Mouse (Mus musculus): Measurements from ENCODE around the gene Theg. TPM values are rescaled to one million over a fixed set of nuclear protein-coding genes. Genes with fewer than 3 reads are reported as not detected.

Gene Theg
- polyA plus RNA-seq, 1 experiment from 2014 or later: not detected

GRCm38 (mm10) chr10:79586243-79586642 lies 888 bp downstream of the Theg start:
- TF ChIP-seq CTCF (IDR thresholded peaks at IDR 0.05; ENCODE audit: low read depth) (no peak), EP300 (IDR thresholded peaks at IDR 0.05; ENCODE audit: low read depth) (no peak)
- ATAC-seq (no peak), DNase-seq (peak; percentile 11)
- Histone ChIP-seq H3K4me3 (ENCODE audit: low read depth, low read length) (no peak overlapping the region), H3K4me2 (ENCODE audit: low read depth, low read length) (no peak overlapping the region), H3K4me1 (ENCODE audit: insufficient read depth) (no peaks in the 10 kb centered on the region), H3K36me3 (replicated peaks; ENCODE audit: insufficient read depth, low read length) (no peaks in the 10 kb centered on the region), H3K27ac (ENCODE audit: low read depth) (no peak overlapping the region), H3K9me3 (ENCODE audit: low read length) (no peaks in the 10 kb centered on the region), H3K9ac (replicated peaks) (no peak overlapping the region), H3K27me3 (ENCODE audit: insufficient read depth, low read length) (no peaks in the 10 kb centered on the region)
- 64% methylated on average over 8 of the region's 8 CpGs for WGBS (ENCODE audit: insufficient replicate concordance)

- Histone ChIP-seq H3K36me3 (replicated peaks; ENCODE audit: insufficient read depth, low read length) (no peaks in the 10 kb centered on the region), H3K4me3 (ENCODE audit: low read depth, low read length) (no peak overlapping the region), H3K4me2 (ENCODE audit: low read depth, low read length) (no peak overlapping the region), H3K9ac (replicated peaks) (no peak overlapping the region), H3K27ac (ENCODE audit: low read depth) (no peak overlapping the region), H3K27me3 (ENCODE audit: insufficient read depth, low read length) (no peaks in the 10 kb centered on the region), H3K9me3 (ENCODE audit: low read length) (no peaks in the 10 kb centered on the region), H3K4me1 (ENCODE audit: insufficient read depth) (no peaks in the 10 kb centered on the region)
- ATAC-seq (no peak), DNase-seq (no peak)
- 85% methylated on average over 5 of the region's 5 CpGs for WGBS (ENCODE audit: insufficient replicate concordance)
- TF ChIP-seq EP300 (IDR thresholded peaks at IDR 0.05; ENCODE audit: low read depth) (no peak), CTCF (IDR thresholded peaks at IDR 0.05; ENCODE audit: low read depth) (no peak)
These were observed 1.4 kb downstream of the Theg start for GRCm38 (mm10) chr10:79585723-79586122.

GRCm38 (mm10) chr10:79585136-79585535 lies 2.0 kb downstream of the Theg start:
- H3K9ac ChIP-seq (replicated peaks): no peak overlapping the region
- H3K4me2 ChIP-seq (ENCODE audit: low read depth, low read length): no peak overlapping the region
- TF ChIP-seq CTCF (IDR thresholded peaks at IDR 0.05; ENCODE audit: low read depth) (no peak), EP300 (IDR thresholded peaks at IDR 0.05; ENCODE audit: low read depth) (no peak)
- ATAC-seq (no peak), DNase-seq (peak; percentile 9)
- no peak overlapping the region for H3K4me3 ChIP-seq (ENCODE audit: low read depth, low read length)
- H3K36me3 ChIP-seq (replicated peaks; ENCODE audit: insufficient read depth, low read length): no peaks in the 10 kb centered on the region
- no peaks in the 10 kb centered on the region for H3K4me1 ChIP-seq (ENCODE audit: insufficient read depth)
- no peaks in the 10 kb centered on the region for H3K9me3 ChIP-seq (ENCODE audit: low read length)
- WGBS (ENCODE audit: insufficient replicate concordance): 87% methylated on average over 6 of the region's 6 CpGs
- H3K27me3 ChIP-seq (ENCODE audit: insufficient read depth, low read length): no peaks in the 10 kb centered on the region
- H3K27ac ChIP-seq (ENCODE audit: low read depth): no peak overlapping the region

- 62% methylated on average over 9 of the region's 9 CpGs for WGBS (ENCODE audit: insufficient replicate concordance)
- Histone ChIP-seq H3K4me1 (ENCODE audit: insufficient read depth) (no peaks in the 10 kb centered on the region), H3K9me3 (ENCODE audit: low read length) (no peaks in the 10 kb centered on the region), H3K4me3 (ENCODE audit: low read depth, low read length) (no peak overlapping the region), H3K27ac (ENCODE audit: low read depth) (no peak overlapping the region), H3K4me2 (ENCODE audit: low read depth, low read length) (no peak overlapping the region), H3K27me3 (ENCODE audit: insufficient read depth, low read length) (no peaks in the 10 kb centered on the region), H3K9ac (replicated peaks) (no peak overlapping the region), H3K36me3 (replicated peaks; ENCODE audit: insufficient read depth, low read length) (no peaks in the 10 kb centered on the region)
- DNase-seq (peak; percentile 12), ATAC-seq (no peak)
- TF ChIP-seq CTCF (IDR thresholded peaks at IDR 0.05; ENCODE audit: low read depth) (no peak), EP300 (IDR thresholded peaks at IDR 0.05; ENCODE audit: low read depth) (no peak)
These were observed 2.7 kb downstream of the Theg start for GRCm38 (mm10) chr10:79584426-79584825.

- Histone ChIP-seq H3K9ac (replicated peaks) (no peak overlapping the region), H3K4me3 (ENCODE audit: low read depth, low read length) (no peak overlapping the region), H3K27me3 (ENCODE audit: insufficient read depth, low read length) (no peaks in the 10 kb centered on the region), H3K4me1 (ENCODE audit: insufficient read depth) (no peaks in the 10 kb centered on the region), H3K36me3 (replicated peaks; ENCODE audit: insufficient read depth, low read length) (no peaks in the 10 kb centered on the region), H3K27ac (ENCODE audit: low read depth) (no peak overlapping the region), H3K4me2 (ENCODE audit: low read depth, low read length) (no peak overlapping the region), H3K9me3 (ENCODE audit: low read length) (no peaks in the 10 kb centered on the region)
- TF ChIP-seq EP300 (IDR thresholded peaks at IDR 0.05; ENCODE audit: low read depth): no peak
- no peak for TF ChIP-seq CTCF (IDR thresholded peaks at IDR 0.05; ENCODE audit: low read depth)
- WGBS (ENCODE audit: insufficient replicate concordance): 61% methylated on average over 7 of the region's 7 CpGs
- no peak for ATAC-seq
- DNase-seq: peak; percentile 11
These were observed 3.1 kb downstream of the Theg start for GRCm38 (mm10) chr10:79584021-79584420.

GRCm38 (mm10) chr10:79581501-79581900 lies 5.6 kb downstream of the Theg start:
- Histone ChIP-seq H3K4me1 (ENCODE audit: insufficient read depth) (no peaks in the 10 kb centered on the region), H3K36me3 (replicated peaks; ENCODE audit: insufficient read depth, low read length) (no peaks in the 10 kb centered on the region), H3K4me3 (ENCODE audit: low read depth, low read length) (no peak overlapping the region), H3K27ac (ENCODE audit: low read depth) (no peak overlapping the region), H3K4me2 (ENCODE audit: low read depth, low read length) (no peak overlapping the region), H3K27me3 (ENCODE audit: insufficient read depth, low read length) (no peaks in the 10 kb centered on the region), H3K9me3 (ENCODE audit: low read length) (no peaks in the 10 kb centered on the region), H3K9ac (replicated peaks) (no peak overlapping the region)
- no peak for DNase-seq
- TF ChIP-seq EP300 (IDR thresholded peaks at IDR 0.05; ENCODE audit: low read depth) (no peak), CTCF (IDR thresholded peaks at IDR 0.05; ENCODE audit: low read depth) (no peak)
- no peak for ATAC-seq
- 80% methylated on average over 8 of the region's 8 CpGs for WGBS (ENCODE audit: insufficient replicate concordance)

GRCm38 (mm10) chr10:79580811-79581210 lies 6.3 kb downstream of the Theg start:
- Histone ChIP-seq H3K9me3 (ENCODE audit: low read length) (no peaks in the 10 kb centered on the region), H3K4me2 (ENCODE audit: low read depth, low read length) (no peak overlapping the region), H3K27ac (ENCODE audit: low read depth) (no peak overlapping the region), H3K27me3 (ENCODE audit: insufficient read depth, low read length) (no peaks in the 10 kb centered on the region), H3K4me3 (ENCODE audit: low read depth, low read length) (no peak overlapping the region), H3K9ac (replicated peaks) (no peak overlapping the region), H3K4me1 (ENCODE audit: insufficient read depth) (no peaks in the 10 kb centered on the region), H3K36me3 (replicated peaks; ENCODE audit: insufficient read depth, low read length) (no peaks in the 10 kb centered on the region)
- TF ChIP-seq EP300 (IDR thresholded peaks at IDR 0.05; ENCODE audit: low read depth): no peak
- TF ChIP-seq CTCF (IDR thresholded peaks at IDR 0.05; ENCODE audit: low read depth): peak; percentile 70
- WGBS (ENCODE audit: insufficient replicate concordance): 52% methylated on average over 6 of the region's 6 CpGs
- ATAC-seq: no peak
- peak; percentile 76 for DNase-seq

Measured in liver, postnatal 0 days (tissue).